Mouse (Mus musculus) hindbrain, embryonic 12.5 days (tissue): Measurements from ENCODE around the gene Otud3. TPM values are rescaled to one million over a fixed set of nuclear protein-coding genes. Genes with fewer than 3 reads are reported as not detected.

ENCODE experiments used
- ATAC-seq: fragments of 200-750 bp; cut with Nextera tagmentation; 2 replicates; pipeline ENCODE4 v1.8.0; 2017; ENCODE audit warnings: moderate TSS enrichment; ENCODE audit not compliant: low FRiP score
- H3K27ac ChIP-seq: fragments of 300-500 bp; sonication (generic); 2 replicates; pipeline ENCODE4 v1.5.1; 2016; ENCODE audit warnings: mild to moderate bottlenecking
- H3K27me3 ChIP-seq: fragments of 300-500 bp; sonication (generic); 2 replicates; pipeline ENCODE4 v1.6.1; 2016; ENCODE audit warnings: mild to moderate bottlenecking
- H3K36me3 ChIP-seq: fragments of 300-500 bp; sonication (generic); 2 replicates; pipeline ENCODE4 v1.6.1; 2016; ENCODE audit warnings: mild to moderate bottlenecking
- H3K4me1 ChIP-seq: fragments of 300-500 bp; sonication (generic); 2 replicates; pipeline ENCODE4 v1.6.1; 2016
- H3K4me2 ChIP-seq: fragments of 300-500 bp; sonication (generic); replicated peaks from 2 replicates; pipeline ENCODE4 v1.6.1; 2016; ENCODE audit warnings: mild to moderate bottlenecking
- H3K4me3 ChIP-seq: fragments of 300-500 bp; sonication (generic); 2 replicates; pipeline ENCODE4 v1.5.1; 2016; ENCODE audit warnings: mild to moderate bottlenecking
- H3K9ac ChIP-seq: fragments of 300-500 bp; sonication (generic); 2 replicates; pipeline ENCODE4 v1.6.1; 2016; ENCODE audit warnings: mild to moderate bottlenecking, moderate library complexity
- H3K9me3 ChIP-seq: fragments of 300-500 bp; sonication (generic); replicated peaks from 2 replicates; pipeline ENCODE4 v1.6.1; 2016; ENCODE audit warnings: mild to moderate bottlenecking
- WGBS: fragments of 180-500 bp; shearing (Covaris S2); methylation state at CpG from one replicate; pipeline ENCODE4 v1.1.7; 2016; 5-methylcytosine and 5-hydroxymethylcytosine counted together
- polyA plus RNA-seq: library from polyadenylated mRNA; unstranded; fragments of >200 nt; fragmentation: Nextera tagmentation; extraction: Ambion mirVana; gene quantifications from 2 replicates; pipeline ENCODE4 v1.2.1, GENCODE M21; 2016

The Otud3 gene
- polyA plus RNA-seq, 1 experiment from 2014 or later: 4.0 TPM

- Histone ChIP-seq H3K9ac (no peak within 1 kb of the TSS), H3K4me1 (peaks cover 6% of the 10 kb centered on the region; the same call in 1 of the 2 replicates), H3K27me3 (no peaks in the 10 kb centered on the region), H3K4me2 (no peak within 1 kb of the TSS), H3K27ac (no peak within 1 kb of the TSS), H3K4me3 (no peak within 1 kb of the TSS), H3K9me3 (no peaks in the 10 kb centered on the region), H3K36me3 (no peaks in the 10 kb centered on the region)
- 74% methylated on average over 10 of the region's 10 CpGs for WGBS
- no peak for ATAC-seq
Measured at GRCm38 (mm10) chr4:138863344-138863998, 50.3 kb downstream of the Otud3 start, which contains the start of gene Pla2g5. TSS of gene Pla2g5 (minus strand) at chr4:138863482.

- Histone ChIP-seq H3K4me1 (peaks cover 6% of the 10 kb centered on the region; the same call in 1 of the 2 replicates), H3K27me3 (no peaks in the 10 kb centered on the region), H3K9me3 (no peaks in the 10 kb centered on the region), H3K36me3 (no peaks in the 10 kb centered on the region), H3K4me2 (peak overlapping the region; percentile 40), H3K4me3 (peak overlapping the region; percentile 14), H3K27ac (no peak overlapping the region), H3K9ac (no peak overlapping the region)
- WGBS: 8% methylated on average over 13 of the region's 13 CpGs
- ATAC-seq: peak; percentile 87
Measured at GRCm38 (mm10) chr4:138859728-138860127, 54.0 kb downstream of the Otud3 start.

GRCm38 (mm10) chr4:138859245-138859644, 54.5 kb downstream of the Otud3 start:
- no peaks in the 10 kb centered on the region for H3K36me3 ChIP-seq
- WGBS: 22% methylated on average over 9 of the region's 9 CpGs
- no peaks in the 10 kb centered on the region for H3K27me3 ChIP-seq
- peaks cover 6% of the 10 kb centered on the region; the same call in 1 of the 2 replicates for H3K4me1 ChIP-seq
- H3K27ac ChIP-seq: no peak overlapping the region
- H3K4me2 ChIP-seq: peak overlapping the region; percentile 40
- ATAC-seq: 0 out of 2 replicates have a peak, but pooled peaks have one; percentile 66
- no peaks in the 10 kb centered on the region for H3K9me3 ChIP-seq
- H3K4me3 ChIP-seq: peak overlapping the region; percentile 14
- H3K9ac ChIP-seq: no peak overlapping the region

GRCm38 (mm10) chr4:138858446-138858845, 55.3 kb downstream of the Otud3 start:
- H3K27me3 ChIP-seq: no peaks in the 10 kb centered on the region
- WGBS: 83% methylated on average over 15 of the region's 15 CpGs
- peaks cover 6% of the 10 kb centered on the region; the same call in 1 of the 2 replicates for H3K4me1 ChIP-seq
- H3K9ac ChIP-seq: no peak overlapping the region
- H3K9me3 ChIP-seq: no peaks in the 10 kb centered on the region
- ATAC-seq: no peak
- H3K36me3 ChIP-seq: no peaks in the 10 kb centered on the region
- no peak overlapping the region for H3K4me2 ChIP-seq
- H3K27ac ChIP-seq: no peak overlapping the region
- H3K4me3 ChIP-seq: no peak overlapping the region

- peaks cover 6% of the 10 kb centered on the region; the same call in 1 of the 2 replicates for H3K4me1 ChIP-seq
- H3K9me3 ChIP-seq: no peaks in the 10 kb centered on the region
- H3K4me2 ChIP-seq: no peak overlapping the region
- WGBS: 90% methylated on average over 10 of the region's 10 CpGs
- H3K27me3 ChIP-seq: peaks cover 3% of the 10 kb centered on the region
- no peak for ATAC-seq
- H3K9ac ChIP-seq: no peak overlapping the region
- no peak overlapping the region for H3K27ac ChIP-seq
- no peak overlapping the region for H3K4me3 ChIP-seq
- H3K36me3 ChIP-seq: no peaks in the 10 kb centered on the region
Measured at GRCm38 (mm10) chr4:138857576-138857975, 56.2 kb downstream of the Otud3 start.

- H3K9me3 ChIP-seq: no peaks in the 10 kb centered on the region
- H3K4me3 ChIP-seq: no peak overlapping the region
- H3K4me2 ChIP-seq: no peak overlapping the region
- H3K36me3 ChIP-seq: no peaks in the 10 kb centered on the region
- H3K9ac ChIP-seq: no peak overlapping the region
- H3K27ac ChIP-seq: no peak overlapping the region
- no peak for ATAC-seq
- peaks cover 5% of the 10 kb centered on the region for H3K27me3 ChIP-seq
- peaks cover 6% of the 10 kb centered on the region; the same call in 1 of the 2 replicates for H3K4me1 ChIP-seq
- WGBS: 26% methylated on average over 7 of the region's 7 CpGs
Measured at GRCm38 (mm10) chr4:138856491-138856890, 57.3 kb downstream of the Otud3 start.

- Histone ChIP-seq H3K27ac (no peak overlapping the region), H3K36me3 (no peaks in the 10 kb centered on the region), H3K4me3 (no peak overlapping the region), H3K4me1 (peaks cover 4% of the 10 kb centered on the region; the same call in 1 of the 2 replicates), H3K9ac (no peak overlapping the region), H3K27me3 (peaks cover 5% of the 10 kb centered on the region), H3K9me3 (no peaks in the 10 kb centered on the region), H3K4me2 (no peak overlapping the region)
- no peak for ATAC-seq
- WGBS: 90% methylated on average over 9 of the region's 9 CpGs
Measured at GRCm38 (mm10) chr4:138855092-138855632, 58.6 kb downstream of the Otud3 start.

GRCm38 (mm10) chr4:138852961-138853360, 60.8 kb downstream of the Otud3 start:
- Histone ChIP-seq H3K9ac (no peak overlapping the region), H3K27ac (no peak overlapping the region), H3K4me3 (no peak overlapping the region), H3K4me2 (no peak overlapping the region), H3K9me3 (no peaks in the 10 kb centered on the region), H3K36me3 (no peaks in the 10 kb centered on the region), H3K27me3 (peaks cover 5% of the 10 kb centered on the region), H3K4me1 (no peaks in the 10 kb centered on the region)
- no peak for ATAC-seq
- WGBS: 83% methylated on average over 6 of the region's 6 CpGs

- H3K4me3 ChIP-seq: no peak overlapping the region
- 0 out of 2 replicates have a peak, but pooled peaks have one; percentile 38 for ATAC-seq
- 8% methylated on average over 4 of the region's 4 CpGs for WGBS
Measured at GRCm38 (mm10) chr4:138851463-138851862, 62.3 kb downstream of the Otud3 start.

More at GRCm38 (mm10) chr4:138851463-138851862, 62.3 kb downstream of the Otud3 start:
- Histone ChIP-seq H3K27me3 (peaks cover 5% of the 10 kb centered on the region), H3K27ac (no peak overlapping the region), H3K36me3 (no peaks in the 10 kb centered on the region), H3K9ac (no peak overlapping the region), H3K9me3 (no peaks in the 10 kb centered on the region), H3K4me2 (no peak overlapping the region), H3K4me1 (no peaks in the 10 kb centered on the region)

Other genes starting within 250 kb of the Otud3 start
- 0.46 and 0.64 TPM in 2 replicates for gene Pla2g2c, start 189.2 kb downstream of the Otud3 start, polyA plus RNA-seq
- gene Ubxn10, start 176.8 kb downstream of the Otud3 start, polyA plus RNA-seq: 3.8 and 4.5 TPM in 2 replicates
- gene Pla2g2f, start 156.3 kb downstream of the Otud3 start, polyA plus RNA-seq: 0.14 TPM in 1 of 2 replicates, not detected in the other
- gene Pla2g2d, start 138.2 kb downstream of the Otud3 start, polyA plus RNA-seq: 0.61 and 0.91 TPM in 2 replicates
- gene Pla2g5, start 50.5 kb downstream of the Otud3 start, polyA plus RNA-seq: not detected in 2 replicates
- gene Gm13030, start 40.0 kb downstream of the Otud3 start, polyA plus RNA-seq: not detected in 2 replicates
- not detected in 2 replicates for gene Pla2g2e, start 36.0 kb downstream of the Otud3 start, polyA plus RNA-seq
- gene Rnf186, start 53.2 kb upstream of the Otud3 start, polyA plus RNA-seq: not detected in 2 replicates
- 1.1 and 1.4 TPM in 2 replicates for gene Tmco4, start 58.9 kb upstream of the Otud3 start, polyA plus RNA-seq
- gene Htr6, start 161.6 kb upstream of the Otud3 start, polyA plus RNA-seq: 0.20 TPM in 1 of 2 replicates, not detected in the other
- 54.8 and 56.1 TPM in 2 replicates for gene Nbl1, start 179.0 kb upstream of the Otud3 start, polyA plus RNA-seq
- 376 and 407 TPM in 2 replicates for gene Minos1, start 217.2 kb upstream of the Otud3 start, polyA plus RNA-seq